Mouse (Mus musculus): ENCODE results near the gene Rpl18. TPM values are rescaled to one million over a fixed set of nuclear protein-coding genes. Genes with fewer than 3 reads are reported as not detected.

Gene Rpl18
- polyA plus RNA-seq, 1 experiment from 2014 or later = 1,062 TPM

GRCm38 (mm10) chr7:45701607-45702006 is 13.7 kb upstream of the Rpl18 start:
- no peak for ATAC-seq (ENCODE audit: insufficient number of reproducible peaks, low FRiP score, low TSS enrichment, low read depth)
- no peak overlapping the region for H3K27ac ChIP-seq (replicated peaks)
- H3K4me1 ChIP-seq = peaks cover 50% of the 10 kb centered on the region
- WGBS = 70% methylated on average over 11 of the region's 11 CpGs
- no peak overlapping the region for H3K4me3 ChIP-seq (replicated peaks)
- H3K4me2 ChIP-seq (replicated peaks) = peak overlapping the region; percentile 90; the same call in 1 of the 2 replicates
- H3K9me3 ChIP-seq (replicated peaks) = no peaks in the 10 kb centered on the region
- no peaks in the 10 kb centered on the region for H3K36me3 ChIP-seq
- H3K9ac ChIP-seq = no peak overlapping the region
- peaks cover 24% of the 10 kb centered on the region for H3K27me3 ChIP-seq

- Histone ChIP-seq H3K9ac (no peak overlapping the region), H3K36me3 (no peaks in the 10 kb centered on the region), H3K27me3 (peaks cover 24% of the 10 kb centered on the region), H3K4me1 (peaks cover 56% of the 10 kb centered on the region), H3K4me3 (replicated peaks) (no peak overlapping the region), H3K27ac (replicated peaks) (no peak overlapping the region), H3K4me2 (replicated peaks) (no peak overlapping the region), H3K9me3 (replicated peaks) (no peaks in the 10 kb centered on the region)
- 89% methylated on average over 11 of the region's 11 CpGs for WGBS
- no peak for ATAC-seq (ENCODE audit: insufficient number of reproducible peaks, low FRiP score, low TSS enrichment, low read depth)
These were observed 12.9 kb upstream of the Rpl18 start for GRCm38 (mm10) chr7:45702316-45702715.

GRCm38 (mm10) chr7:45702809-45703520 is 12.3 kb upstream of the Rpl18 start:
- Histone ChIP-seq H3K27ac (replicated peaks) (peak overlapping the region; percentile 91; the same call in 1 of the 2 replicates), H3K4me1 (peaks cover 62% of the 10 kb centered on the region), H3K9ac (no peak overlapping the region), H3K27me3 (peaks cover 24% of the 10 kb centered on the region), H3K4me2 (replicated peaks) (peak overlapping the region; percentile 87; the same call in 1 of the 2 replicates), H3K36me3 (no peaks in the 10 kb centered on the region), H3K4me3 (replicated peaks) (no peak overlapping the region), H3K9me3 (replicated peaks) (no peaks in the 10 kb centered on the region)
- no peak for ATAC-seq (ENCODE audit: insufficient number of reproducible peaks, low FRiP score, low TSS enrichment, low read depth)
- whole genome bisulfite sequencing = 89% methylated on average over 17 of the region's 17 CpGs

GRCm38 (mm10) chr7:45703521-45704033 is 11.7 kb upstream of the Rpl18 start:
- Histone ChIP-seq H3K27ac (replicated peaks) (peak overlapping the region; percentile 91), H3K4me3 (replicated peaks) (peak overlapping the region; percentile 54), H3K9me3 (replicated peaks) (no peaks in the 10 kb centered on the region), H3K27me3 (peaks cover 20% of the 10 kb centered on the region), H3K36me3 (no peaks in the 10 kb centered on the region), H3K4me1 (peaks cover 69% of the 10 kb centered on the region), H3K9ac (no peak overlapping the region), H3K4me2 (replicated peaks) (peak overlapping the region; percentile 87)
- no peak for ATAC-seq (ENCODE audit: insufficient number of reproducible peaks, low FRiP score, low TSS enrichment, low read depth)
- 41% methylated on average over 12 of the region's 12 CpGs for WGBS

GRCm38 (mm10) chr7:45704046-45704559 is 11.2 kb upstream of the Rpl18 start:
- WGBS = under 1% methylated on average over 13 of the region's 13 CpGs
- peaks cover 16% of the 10 kb centered on the region for H3K27me3 ChIP-seq

GRCm38 (mm10) chr7:45704730-45705442 is 10.4 kb upstream of the Rpl18 start, which contains the start of gene Dbp:
TSS of gene Dbp (plus strand) at chr7:45705088.
- Histone ChIP-seq H3K27me3 (peaks cover 8% of the 10 kb centered on the region), H3K27ac (replicated peaks) (peak within 1 kb of the TSS; percentile 93), H3K4me2 (replicated peaks) (peak within 1 kb of the TSS; percentile 87), H3K4me3 (replicated peaks) (peak within 1 kb of the TSS; percentile 54), H3K9ac (peak within 1 kb of the TSS; percentile 68), H3K36me3 (peaks cover 6% of the 10 kb centered on the region; the same call in 1 of the 2 replicates), H3K9me3 (replicated peaks) (no peaks in the 10 kb centered on the region), H3K4me1 (peaks cover 67% of the 10 kb centered on the region)
- WGBS = under 1% methylated on average over 36 of the region's 36 CpGs
- ATAC-seq (ENCODE audit: insufficient number of reproducible peaks, low FRiP score, low TSS enrichment, low read depth) = peak; percentile 92

More at GRCm38 (mm10) chr7:45704046-45704559, 11.2 kb upstream of the Rpl18 start:
- Histone ChIP-seq H3K9ac (peak overlapping the region; percentile 12; the same call in 1 of the 2 replicates), H3K4me1 (peaks cover 74% of the 10 kb centered on the region), H3K9me3 (replicated peaks) (no peaks in the 10 kb centered on the region), H3K4me2 (replicated peaks) (peak overlapping the region; percentile 87), H3K4me3 (replicated peaks) (peak overlapping the region; percentile 54), H3K27ac (replicated peaks) (peak overlapping the region; percentile 91), H3K36me3 (no peaks in the 10 kb centered on the region)
- peak; percentile 25; the same call in 1 of the 2 replicates for ATAC-seq (ENCODE audit: insufficient number of reproducible peaks, low FRiP score, low TSS enrichment, low read depth)

GRCm38 (mm10) chr7:45705443-45705864 is 9.8 kb upstream of the Rpl18 start:
- no peak for ATAC-seq (ENCODE audit: insufficient number of reproducible peaks, low FRiP score, low TSS enrichment, low read depth)
- H3K36me3 ChIP-seq = peaks cover 12% of the 10 kb centered on the region
- peak overlapping the region; percentile 68; the same call in 1 of the 2 replicates for H3K9ac ChIP-seq
- peaks cover 2% of the 10 kb centered on the region; the same call in 1 of the 2 replicates for H3K27me3 ChIP-seq
- no peaks in the 10 kb centered on the region for H3K9me3 ChIP-seq (replicated peaks)
- H3K4me1 ChIP-seq = peaks cover 61% of the 10 kb centered on the region
- peak overlapping the region; percentile 87 for H3K4me2 ChIP-seq (replicated peaks)
- peak overlapping the region; percentile 54 for H3K4me3 ChIP-seq (replicated peaks)
- under 1% methylated on average over 21 of the region's 21 CpGs for WGBS
- H3K27ac ChIP-seq (replicated peaks) = peak overlapping the region; percentile 93

GRCm38 (mm10) chr7:45705873-45706281 is 9.4 kb upstream of the Rpl18 start:
- Histone ChIP-seq H3K27ac (replicated peaks) (peak overlapping the region; percentile 93), H3K9ac (peak overlapping the region; percentile 68), H3K4me1 (peaks cover 60% of the 10 kb centered on the region), H3K4me3 (replicated peaks) (peak overlapping the region; percentile 54), H3K9me3 (replicated peaks) (no peaks in the 10 kb centered on the region), H3K36me3 (peaks cover 16% of the 10 kb centered on the region), H3K27me3 (no peaks in the 10 kb centered on the region), H3K4me2 (replicated peaks) (peak overlapping the region; percentile 87)
- 3% methylated on average over 7 of the region's 7 CpGs for WGBS
- no peak for ATAC-seq (ENCODE audit: insufficient number of reproducible peaks, low FRiP score, low TSS enrichment, low read depth)

GRCm38 (mm10) chr7:45706721-45707241 is 8.5 kb upstream of the Rpl18 start:
- peaks cover 56% of the 10 kb centered on the region for H3K4me1 ChIP-seq
- H3K4me2 ChIP-seq (replicated peaks) = peak overlapping the region; percentile 87
- no peak for ATAC-seq (ENCODE audit: insufficient number of reproducible peaks, low FRiP score, low TSS enrichment, low read depth)
- peak overlapping the region; percentile 54 for H3K4me3 ChIP-seq (replicated peaks)
- peak overlapping the region; percentile 68 for H3K9ac ChIP-seq
- H3K9me3 ChIP-seq (replicated peaks) = no peaks in the 10 kb centered on the region
- no peaks in the 10 kb centered on the region for H3K27me3 ChIP-seq
- peak overlapping the region; percentile 93 for H3K27ac ChIP-seq (replicated peaks)
- WGBS = under 1% methylated on average over 44 of the region's 45 CpGs
- H3K36me3 ChIP-seq = peaks cover 25% of the 10 kb centered on the region

- whole genome bisulfite sequencing = under 1% methylated on average over 27 of the region's 27 CpGs
- H3K4me1 ChIP-seq = peaks cover 57% of the 10 kb centered on the region
These were observed 7.8 kb upstream of the Rpl18 start for GRCm38 (mm10) chr7:45707375-45707967.

More at GRCm38 (mm10) chr7:45707375-45707967, 7.8 kb upstream of the Rpl18 start:
- peaks cover 32% of the 10 kb centered on the region for H3K36me3 ChIP-seq
- H3K27me3 ChIP-seq = no peaks in the 10 kb centered on the region
- peak overlapping the region; percentile 93 for H3K27ac ChIP-seq (replicated peaks)
- H3K4me3 ChIP-seq (replicated peaks) = peak overlapping the region; percentile 54
- ATAC-seq (ENCODE audit: insufficient number of reproducible peaks, low FRiP score, low TSS enrichment, low read depth) = no peak
- H3K4me2 ChIP-seq (replicated peaks) = peak overlapping the region; percentile 87
- no peak overlapping the region for H3K9ac ChIP-seq
- no peaks in the 10 kb centered on the region for H3K9me3 ChIP-seq (replicated peaks)
